Mouse (Mus musculus): ENCODE measurements at regions not wholly inside any gene's neighbourhood (a gene's known extent, or its start where the extent isn't known, plus 50 kb on each side); places are given as distances from the start of the nearest gene placed in this dataset.
"Not testable (repeated sequence)": the region's sequence is repeated elsewhere in the genome, so short reads cannot be mapped to it uniquely, and the experiment has no call there.

DNA sequence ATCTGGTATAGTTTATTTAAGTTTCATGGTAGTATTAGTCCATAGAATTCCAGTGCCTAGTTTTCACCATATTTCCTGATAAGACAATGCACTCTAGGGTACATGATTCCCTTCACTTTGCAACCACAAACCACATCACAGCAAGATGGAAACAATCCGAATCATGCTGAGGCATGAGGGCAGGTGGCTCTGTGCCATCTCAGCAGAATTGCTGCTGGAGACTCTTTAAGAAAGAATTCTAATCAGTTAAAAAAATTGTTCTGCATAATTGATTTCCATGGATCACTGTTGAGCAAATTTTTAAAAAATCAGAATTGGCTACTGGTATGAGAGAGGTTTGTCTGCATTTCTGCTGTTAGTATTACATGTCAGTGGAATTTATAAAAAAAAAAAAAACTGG is 1451.1 kb upstream of the Pcdh20 start:
- DNase-seq (ENCODE audit: low read depth), result peak; percentile 1

DNA sequence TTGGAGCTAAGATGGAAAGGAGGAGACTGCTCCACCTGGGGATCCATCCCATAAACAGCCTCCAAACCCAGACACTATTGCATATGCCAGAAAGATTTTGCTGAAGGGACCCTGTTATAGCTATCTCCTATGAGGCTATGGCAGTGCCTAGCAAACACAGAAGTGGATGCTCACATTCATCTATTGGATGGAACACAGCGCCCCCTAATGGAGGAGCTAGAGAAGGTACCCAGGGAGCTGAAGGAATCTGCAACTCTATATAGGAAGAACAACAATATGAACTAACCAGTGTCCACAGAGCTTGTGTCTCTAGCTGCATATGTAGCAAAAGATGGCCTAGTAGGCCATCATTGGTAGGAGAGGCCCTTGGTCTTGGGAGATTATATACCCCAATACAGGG is 1449.4 kb upstream of the Pcdh20 start:
- DNase-seq (ENCODE audit: low read depth), result peak; percentile 43

DNA sequence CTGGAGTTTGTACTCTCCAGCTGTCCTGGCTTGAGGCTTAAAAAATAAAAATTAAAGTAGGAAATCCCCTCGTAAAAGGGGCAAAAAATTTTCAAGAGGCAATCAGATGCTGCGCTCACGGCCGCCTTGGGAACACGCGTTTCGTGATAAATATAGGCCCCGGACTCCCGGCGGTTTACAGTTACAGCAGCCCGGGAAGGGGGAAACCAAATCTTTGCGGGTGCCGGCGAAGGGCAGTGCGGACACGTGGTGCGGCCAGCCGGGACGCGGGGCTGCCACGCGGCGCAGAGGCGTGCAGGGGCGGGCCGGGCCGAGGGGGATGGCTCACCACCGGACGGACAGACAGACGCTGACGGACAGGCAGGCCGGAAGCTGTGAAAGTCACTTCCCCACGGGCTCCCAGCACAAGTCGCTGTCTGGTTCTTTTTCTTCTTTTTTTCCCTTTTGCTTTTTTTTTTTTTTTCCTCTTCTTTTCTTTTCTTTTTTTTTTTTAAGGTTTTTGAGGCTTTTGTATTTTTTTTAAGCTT is 1427.6 kb upstream of the Pcdh20 start:
- not testable (repeated sequence) for DNase-seq (ENCODE audit: low read depth)

DNA sequence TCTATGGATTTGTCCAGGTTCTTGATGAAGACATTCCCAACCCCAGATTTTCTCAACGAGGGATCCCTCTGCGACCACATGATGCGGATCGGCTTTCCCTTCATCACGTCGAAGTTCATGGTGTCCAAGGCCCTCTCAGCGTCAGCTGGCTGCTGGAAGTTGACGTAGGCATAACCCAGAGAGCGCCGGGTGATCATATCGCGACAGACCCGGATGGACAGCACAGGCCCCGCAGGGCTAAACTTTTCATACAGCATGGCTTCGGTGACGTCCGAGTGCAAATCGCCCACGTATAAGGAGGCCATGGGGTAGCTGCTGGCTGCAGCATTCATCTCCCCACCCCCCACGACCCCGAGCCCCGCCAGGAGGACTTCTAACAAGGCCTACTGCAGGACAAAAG is 1426.9 kb upstream of the Pcdh20 start:
- not testable (repeated sequence) for DNase-seq (ENCODE audit: low read depth)

DNA sequence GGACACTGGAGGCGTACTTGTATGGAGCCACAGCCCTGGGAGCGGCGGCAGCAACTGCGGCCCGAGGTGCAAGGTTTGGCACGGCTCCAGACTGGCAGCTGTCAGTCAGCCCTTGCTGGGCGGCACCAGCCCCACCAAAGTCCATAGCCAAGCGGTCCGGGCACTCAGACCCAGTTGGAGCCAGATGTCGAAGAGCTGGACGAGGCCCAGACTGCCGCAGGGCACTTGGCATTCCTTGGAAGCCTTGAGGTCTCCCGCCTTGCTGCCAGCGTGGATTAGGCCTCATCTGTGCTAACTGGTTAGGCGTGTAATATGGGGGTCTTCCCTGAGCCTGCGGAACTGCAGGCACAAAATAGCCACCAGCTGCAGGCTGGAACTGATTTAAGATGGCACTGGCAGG is 1425.7 kb upstream of the Pcdh20 start:
- not testable (repeated sequence) for DNase-seq (ENCODE audit: low read depth)
